ENCODE assay signal across 8 mouse cellular contexts in the genomic region with DNA sequence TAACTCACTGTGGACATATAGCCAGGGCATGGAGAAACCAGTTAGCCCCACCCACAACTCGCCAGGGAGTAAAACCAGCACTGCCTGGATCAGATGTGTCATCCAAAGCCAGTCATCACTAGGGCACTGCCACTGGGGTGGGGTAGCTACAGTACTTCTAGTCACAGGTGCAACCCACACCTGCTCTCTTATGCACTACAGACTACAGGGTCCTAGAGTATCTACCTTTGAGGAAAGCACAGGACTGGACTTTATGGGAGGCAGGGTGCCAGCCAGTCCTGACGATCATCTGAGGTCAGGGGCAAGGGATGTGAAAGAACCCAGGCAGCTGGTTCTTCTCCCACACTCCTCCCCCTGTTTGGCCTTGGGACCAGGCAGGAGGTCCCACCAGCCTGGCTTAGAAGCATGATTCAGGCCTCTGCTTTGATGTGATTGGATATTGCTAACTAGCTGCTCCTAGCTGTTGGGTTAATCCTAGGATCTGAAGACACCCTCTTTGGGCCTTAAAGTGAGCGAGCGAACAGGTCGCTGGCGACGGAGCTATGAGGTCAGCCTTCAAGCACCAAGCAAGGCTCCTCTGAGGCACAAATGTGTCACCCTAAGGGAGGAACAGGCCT. TPM values are rescaled to one million over a fixed set of nuclear protein-coding genes. Genes with fewer than 3 reads are reported as not detected.
DNase-seq lines count a peak whose midpoint lies in the region; ATAC-seq and TF ChIP-seq lines count a peak whose summit lies in the region.

No protein-coding gene starts in this region.

- H3K9me3 ChIP-seq in lung, postnatal 0 days (ENCODE audit: low read length), result no peaks in the 10 kb centered on the region

- no peak for TF ChIP-seq POLR2A in bone marrow macrophage, adult 2 months (IDR thresholded peaks at IDR 0.05; ENCODE audit: borderline replicate concordance, low read depth, low read length)

- no peak for TF ChIP-seq CTCF in bone marrow macrophage, adult 2 months (IDR thresholded peaks at IDR 0.05; ENCODE audit: low read depth, low read length)
- no peak for TF ChIP-seq CTCF in lung, postnatal 0 days (IDR thresholded peaks at IDR 0.05)

- H3K9ac ChIP-seq in lung, postnatal 0 days (replicated peaks; ENCODE audit: low read depth), result peak overlapping the region; percentile 59

- H3K4me1 ChIP-seq in bone marrow macrophage, adult 2 months (ENCODE audit: control insufficient read depth, insufficient read depth, low read length), result peaks cover 61% of the 10 kb centered on the region
- H3K4me1 ChIP-seq in lung, postnatal 0 days (ENCODE audit: insufficient read depth, low read depth, low read length), result peaks cover 8% of the 10 kb centered on the region; the same call in 1 of the 2 replicates

- H3K4me2 ChIP-seq in lung, postnatal 0 days (replicated peaks; ENCODE audit: low read depth, low read length), result peak overlapping the region; percentile 62

- peak; percentile 25 for DNase-seq in kidney, adult 11 months
- DNase-seq in kidney, adult 8-10 months, result no peak
- DNase-seq in gastrocnemius, postnatal 10 days, result peak; percentile 46
- peak; percentile 21 for DNase-seq in kidney, adult 18-20 months
- DNase-seq in lung, postnatal 0 days (ENCODE audit: low spot score), result peak; percentile 76
- DNase-seq in retina, postnatal 1 day, result peak; percentile 60
- DNase-seq in frontal cortex, postnatal 25 days (ENCODE audit: low spot score in 2 of 2), result no peak

- peak overlapping the region; percentile 87 for H3K27ac ChIP-seq in bone marrow macrophage, adult 2 months (ENCODE audit: insufficient read depth, low read depth, low read length)
- peak overlapping the region; percentile 92 for H3K27ac ChIP-seq in lung, postnatal 0 days (ENCODE audit: low read length)

- peaks cover 10% of the 10 kb centered on the region; the same call in 1 of the 2 replicates for H3K36me3 ChIP-seq in lung, postnatal 0 days (ENCODE audit: insufficient read depth, low read length)

- no peaks in the 10 kb centered on the region for H3K27me3 ChIP-seq in lung, postnatal 0 days (replicated peaks; ENCODE audit: insufficient read depth, low read length)

- no peak for TF ChIP-seq EP300 in lung, postnatal 0 days (IDR thresholded peaks at IDR 0.05)

- 12% methylated on average over 7 of the region's 7 CpGs for WGBS in lung, postnatal 0 days

- ATAC-seq in lung, postnatal 0 days, result peak; percentile 9

- H3K4me3 ChIP-seq in bone marrow macrophage, adult 2 months (ENCODE audit: insufficient read depth, low read length), result peak overlapping the region; percentile 73
- H3K4me3 ChIP-seq in lung, postnatal 0 days (ENCODE audit: low read depth, low read length), result peak overlapping the region; percentile 55

RNA-seq across cellular contexts. Expression of a gene that starts 4.6 kb away (rescaled TPM):
- polyA plus RNA-seq in bone marrow macrophage, adult 2 months (2012; ENCODE audit: insufficient read depth, insufficient read length, missing spikeins), result 131 and 141 TPM in 2 replicates
- 10 to 100 TPM; 52.9 to 56.0 TPM for total RNA-seq in gastrocnemius, postnatal 10 days (2021)
- 181 and 187 TPM in 2 replicates for polyA plus RNA-seq in lung, postnatal 0 days (2015; fragmentation: Nextera tagmentation; extraction: Ambion mirVana)

RNA-seq across cellular contexts. Expression of a gene that starts 25.8 kb away (rescaled TPM):
- polyA plus RNA-seq in bone marrow macrophage, adult 2 months (2012; ENCODE audit: insufficient read depth, insufficient read length, missing spikeins), result 29.7 and 36.1 TPM in 2 replicates
- 100 to 1,000 TPM; 205 to 240 TPM for total RNA-seq in gastrocnemius, postnatal 10 days (2021)
- 121 and 126 TPM in 2 replicates for polyA plus RNA-seq in lung, postnatal 0 days (2015; fragmentation: Nextera tagmentation; extraction: Ambion mirVana)

RNA-seq across cellular contexts. Expression of a gene that starts 25.9 kb away (rescaled TPM):
- 3.4 and 4.1 TPM in 2 replicates for polyA plus RNA-seq in bone marrow macrophage, adult 2 months (2012; ENCODE audit: insufficient read depth, insufficient read length, missing spikeins)
- total RNA-seq in gastrocnemius, postnatal 10 days (2021), result 1 to 10 TPM; 2.7 to 3.2 TPM
- polyA plus RNA-seq in lung, postnatal 0 days (2015; fragmentation: Nextera tagmentation; extraction: Ambion mirVana), result 6.8 and 7.4 TPM in 2 replicates

RNA-seq across cellular contexts. Expression of a gene that starts 45.8 kb away (rescaled TPM):
- polyA plus RNA-seq in bone marrow macrophage, adult 2 months (2012; ENCODE audit: insufficient read depth, insufficient read length, missing spikeins), result 20.7 and 21.5 TPM in 2 replicates
- total RNA-seq in gastrocnemius, postnatal 10 days (2021), result 10 to 100 TPM; 16.8 to 18.0 TPM
- polyA plus RNA-seq in lung, postnatal 0 days (2015; fragmentation: Nextera tagmentation; extraction: Ambion mirVana), result 39.1 and 45.7 TPM in 2 replicates

RNA-seq across cellular contexts. Expression of a gene that starts 45.9 kb away (rescaled TPM):
- polyA plus RNA-seq in bone marrow macrophage, adult 2 months (2012; ENCODE audit: insufficient read depth, insufficient read length, missing spikeins), result 0.88 TPM in 1 of 2 replicates, not detected in the other
- total RNA-seq in gastrocnemius, postnatal 10 days (2021), result not detected
- 0.97 and 1.0 TPM in 2 replicates for polyA plus RNA-seq in lung, postnatal 0 days (2015; fragmentation: Nextera tagmentation; extraction: Ambion mirVana)

Comparison
In these comparisons a context has a peak if more than half of its experiments do, and no peak if none do; other contexts are left out.
1. DNase-seq: peak in kidney, adult 11 months (single experiment), gastrocnemius, postnatal 10 days (single experiment), kidney, adult 18-20 months (single experiment), lung, postnatal 0 days (single experiment) and retina, postnatal 1 day (single experiment); none in kidney, adult 8-10 months (0 of 2) and frontal cortex, postnatal 25 days (0 of 2).